Mouse (Mus musculus) MEL (cell line): ENCODE data around the gene Itgb2. TPM values are rescaled to one million over a fixed set of nuclear protein-coding genes. Genes with fewer than 3 reads are reported as not detected.

ENCODE experiments used
- DNase-seq: peaks from one replicate; pipeline ENCODE4 v3.0.0; 2011; ENCODE audit warnings: low read depth, low spot score
- H3K27ac ChIP-seq: 2 replicates; pipeline ENCODE4 v1.5.1; 2012; ENCODE audit warnings: low read depth, mild to moderate bottlenecking, control low read depth, low read length, moderate library complexity; ENCODE audit not compliant: control insufficient read depth
- H3K27me3 ChIP-seq, 2 experiments: fragments of 150-350 bp in 1 of 2; sonication (generic) in 1 of 2; 2 replicates each; pipeline ENCODE4 v1.6.1; 2012; ENCODE audit warnings: low read length in 2 of 2, mild to moderate bottlenecking in 2 of 2, improper control_type of control experiment in 1 of 2, moderate library complexity in 1 of 2; ENCODE audit not compliant: insufficient read depth in 2 of 2, control insufficient read depth in 1 of 2
- H3K36me3 ChIP-seq, 2 experiments: 2 replicates each; pipeline ENCODE4 v1.6.1; 2012 to 2014; ENCODE audit warnings: low read length in 2 of 2, improper control_type of control experiment in 1 of 2, inconsistent platforms in 1 of 2, mild to moderate bottlenecking in 1 of 2; ENCODE audit not compliant: insufficient read depth in 2 of 2, control insufficient read depth in 1 of 2
- H3K4me1 ChIP-seq, 2 experiments: fragments of 150-350 bp in 1 of 2; sonication (generic) in 1 of 2; 2 replicates each; pipeline ENCODE4 v1.6.1; 2012; ENCODE audit warnings: low read length in 2 of 2, improper control_type of control experiment in 1 of 2, mild to moderate bottlenecking in 1 of 2; ENCODE audit not compliant: insufficient read depth in 2 of 2, control insufficient read depth in 1 of 2
- H3K4me3 ChIP-seq, 2 experiments: fragments of 150-350 bp in 1 of 2; sonication (generic) in 1 of 2; 2 replicates each; pipeline ENCODE4 v1.5.1; 2012; ENCODE audit warnings: low read depth in 2 of 2, low read length in 2 of 2, mild to moderate bottlenecking in 2 of 2, moderate library complexity in 2 of 2, control low read depth in 1 of 2, improper control_type of control experiment in 1 of 2; ENCODE audit not compliant: control insufficient read depth in 1 of 2, insufficient read depth in 1 of 2
- H3K79me2 ChIP-seq: 2 replicates; pipeline ENCODE4 v1.6.1; 2012; ENCODE audit warnings: mild to moderate bottlenecking, low read length, moderate library complexity; ENCODE audit not compliant: control insufficient read depth, poor library complexity, insufficient read depth
- H3K9ac ChIP-seq: 2 replicates; pipeline ENCODE4 v1.6.1; 2012; ENCODE audit warnings: low read depth, mild to moderate bottlenecking, control low read depth, low read length, moderate library complexity; ENCODE audit not compliant: control insufficient read depth, poor library complexity, severe bottlenecking
- H3K9me3 ChIP-seq: fragments of 150-350 bp; sonication (generic); replicated peaks from 2 replicates; pipeline ENCODE4 v1.6.1; 2012; ENCODE audit warnings: mild to moderate bottlenecking, low read length, improper control_type of control experiment, moderate library complexity; ENCODE audit not compliant: insufficient read depth
- BHLHE40 ChIP-seq: IDR thresholded peaks from 2 replicates; pipeline ENCODE4 v1.6.1; 2012; ENCODE audit warnings: low read depth, mild to moderate bottlenecking, inconsistent platforms, low read length, improper control_type of control experiment, borderline replicate concordance
- CHD1 ChIP-seq: IDR thresholded peaks from 2 replicates; pipeline ENCODE4 v1.6.1; 2012; ENCODE audit warnings: low read depth, mild to moderate bottlenecking, inconsistent platforms, low read length, improper control_type of control experiment
- CHD2 ChIP-seq: IDR thresholded peaks from 2 replicates; pipeline ENCODE4 v1.6.1; 2011; ENCODE audit warnings: low read length, improper control_type of control experiment
- CTCF ChIP-seq, 3 experiments: IDR thresholded peaks in 2 of 3; conservative IDR thresholded peaks in 1 of 3; 2 replicates each; pipeline ENCODE4 v1.5.1; 2011 to 2012; ENCODE audit warnings: low read length in 3 of 3, low read depth in 2 of 3, mild to moderate bottlenecking in 2 of 3, improper control_type of control experiment in 1 of 3, inconsistent platforms in 1 of 3, mixed read lengths in 1 of 3, moderate library complexity in 1 of 3; ENCODE audit not compliant: control insufficient read depth in 1 of 3, insufficient read depth in 1 of 3, poor library complexity in 1 of 3, severe bottlenecking in 1 of 3
- E2F4 ChIP-seq: IDR thresholded peaks from 2 replicates; pipeline ENCODE4 v1.6.1; 2011; ENCODE audit warnings: low read depth, low read length, improper control_type of control experiment, borderline replicate concordance
- EP300 ChIP-seq, 2 experiments: IDR thresholded peaks; 2 replicates each; pipeline ENCODE4 v1.6.1; 2011; ENCODE audit warnings: improper control_type of control experiment in 2 of 2, low read length in 2 of 2, low read depth in 1 of 2, mild to moderate bottlenecking in 1 of 2
- ETS1 ChIP-seq: IDR thresholded peaks from 2 replicates; pipeline ENCODE4 v1.6.1; 2012; ENCODE audit warnings: low read depth, mild to moderate bottlenecking, inconsistent platforms, low read length, improper control_type of control experiment, moderate library complexity
- GATA1 ChIP-seq: IDR thresholded peaks from 2 replicates; pipeline ENCODE4 v1.6.1; 2011; ENCODE audit warnings: low read depth, low read length, improper control_type of control experiment
- HCFC1 ChIP-seq: IDR thresholded peaks from 2 replicates; pipeline ENCODE4 v1.6.1; 2012; ENCODE audit warnings: low read depth, mild to moderate bottlenecking, inconsistent platforms, low read length, improper control_type of control experiment, moderate library complexity
- JUND ChIP-seq: IDR thresholded peaks from 2 replicates; pipeline ENCODE4 v1.6.1; 2011; ENCODE audit warnings: low read depth, mild to moderate bottlenecking, improper control_type of control experiment, low read length
- KAT2A ChIP-seq: conservative IDR thresholded peaks from 2 replicates; pipeline ENCODE4 v1.6.1; 2012; ENCODE audit warnings: low read depth, low read length, improper control_type of control experiment, inconsistent platforms
- MAFK ChIP-seq: IDR thresholded peaks from 2 replicates; pipeline ENCODE4 v1.6.1; 2011; ENCODE audit warnings: low read depth, mild to moderate bottlenecking, low read length, improper control_type of control experiment, borderline replicate concordance
- MAZ ChIP-seq: IDR thresholded peaks from 2 replicates; pipeline ENCODE4 v1.6.1; 2012; ENCODE audit warnings: low read depth, mild to moderate bottlenecking, inconsistent platforms, low read length, improper control_type of control experiment
- MEF2A ChIP-seq: IDR thresholded peaks from 2 replicates; pipeline ENCODE4 v1.6.1; 2014; ENCODE audit warnings: low read depth, mild to moderate bottlenecking, inconsistent platforms, low read length, improper control_type of control experiment; ENCODE audit not compliant: poor library complexity, insufficient replicate concordance, severe bottlenecking; ENCODE audit errors: extremely low read depth
- MXI1 ChIP-seq: IDR thresholded peaks from 2 replicates; pipeline ENCODE4 v1.6.1; 2011; ENCODE audit warnings: mild to moderate bottlenecking, low read depth, low read length, improper control_type of control experiment
- MYC ChIP-seq: IDR thresholded peaks from 2 replicates; pipeline ENCODE4 v1.6.1; 2011; ENCODE audit warnings: low read depth, mild to moderate bottlenecking, low read length, improper control_type of control experiment, moderate library complexity
- NELFE ChIP-seq: IDR thresholded peaks from 2 replicates; pipeline ENCODE4 v1.6.1; 2011; ENCODE audit warnings: low read depth, low read length, improper control_type of control experiment
- POLR2A ChIP-seq, 2 experiments: IDR thresholded peaks; 2 replicates each; pipeline ENCODE4 v1.6.1; 2011 to 2012; ENCODE audit warnings: low read length in 2 of 2, mild to moderate bottlenecking in 2 of 2, control low read depth in 1 of 2, improper control_type of control experiment in 1 of 2, low read depth in 1 of 2, moderate library complexity in 1 of 2; ENCODE audit not compliant: control insufficient read depth in 1 of 2, insufficient read depth in 1 of 2, poor library complexity in 1 of 2
- RAD21 ChIP-seq: IDR thresholded peaks from 2 replicates; pipeline ENCODE4 v1.6.1; 2011; ENCODE audit warnings: mild to moderate bottlenecking, low read depth, low read length, improper control_type of control experiment
- RCOR1 ChIP-seq: IDR thresholded peaks from 2 replicates; pipeline ENCODE4 v1.6.1; 2012; ENCODE audit warnings: low read depth, mild to moderate bottlenecking, inconsistent platforms, low read length, improper control_type of control experiment
- SIN3A ChIP-seq: IDR thresholded peaks from 2 replicates; pipeline ENCODE4 v1.6.1; 2012; ENCODE audit warnings: low read length, improper control_type of control experiment, inconsistent platforms
- SMC3 ChIP-seq: IDR thresholded peaks from 2 replicates; pipeline ENCODE4 v1.6.1; 2011; ENCODE audit warnings: low read depth, low read length, improper control_type of control experiment
- TAL1 ChIP-seq: IDR thresholded peaks from 2 replicates; pipeline ENCODE4 v1.6.1; 2012; ENCODE audit warnings: mild to moderate bottlenecking, inconsistent platforms, low read length, moderate library complexity, mixed read lengths
- TBP ChIP-seq: IDR thresholded peaks from 2 replicates; pipeline ENCODE4 v1.8.0; 2011; ENCODE audit warnings: low read depth, low read length, improper control_type of control experiment
- TCF12 ChIP-seq: IDR thresholded peaks from 2 replicates; pipeline ENCODE4 v1.6.1; 2014; ENCODE audit warnings: low read depth, mild to moderate bottlenecking, inconsistent platforms, low read length, improper control_type of control experiment, moderate library complexity
- USF1 ChIP-seq: IDR thresholded peaks from 2 replicates; pipeline ENCODE4 v1.6.1; 2014; ENCODE audit warnings: low read depth, mild to moderate bottlenecking, inconsistent platforms, low read length, improper control_type of control experiment, moderate library complexity
- USF2 ChIP-seq, 2 experiments: IDR thresholded peaks; 2 replicates each; pipeline ENCODE4 v1.6.1; 2011 to 2012; ENCODE audit warnings: improper control_type of control experiment in 2 of 2, low read length in 2 of 2, borderline replicate concordance in 1 of 2, inconsistent platforms in 1 of 2, low read depth in 1 of 2, mild to moderate bottlenecking in 1 of 2; ENCODE audit not compliant: insufficient read depth in 1 of 2
- ZC3H11A ChIP-seq: IDR thresholded peaks from 2 replicates; pipeline ENCODE4 v1.6.1; 2012; ENCODE audit warnings: low read depth, mild to moderate bottlenecking, inconsistent platforms, low read length, improper control_type of control experiment
- ZMIZ1 ChIP-seq: IDR thresholded peaks from 2 replicates; pipeline ENCODE4 v1.6.1; 2012; ENCODE audit warnings: low read depth, mild to moderate bottlenecking, inconsistent platforms, low read length, improper control_type of control experiment, moderate library complexity
- ZNF384 ChIP-seq: IDR thresholded peaks from 2 replicates; pipeline ENCODE4 v1.6.1; 2012; ENCODE audit warnings: low read depth, mild to moderate bottlenecking, inconsistent platforms, low read length, improper control_type of control experiment
- polyA plus RNA-seq, 2 experiments: library from polyadenylated mRNA; stranded (reverse) in 1 of 2; unstranded in 1 of 2; fragments of >175 nt in 1 of 2; fragments of >200 nt in 1 of 2; gene quantifications; 2 replicates each; pipeline versions ENCODE4 v1.2.1 to v1.2.4; 2012; ENCODE audit warnings: low replicate concordance in 2 of 2, low read depth in 1 of 2; ENCODE audit not compliant: insufficient read length in 2 of 2, insufficient read depth in 1 of 2, missing spikeins in 1 of 2
- total RNA-seq: library from RNA; depleted of rRNA; stranded (reverse); fragments of 300-350 nt; gene quantifications from 2 replicates; pipeline ENCODE4 v1.2.3, GENCODE M21; 2012

The Itgb2 gene
- total and polyA plus RNA-seq, 3 experiments = 36.9 to 45.8 TPM; not detected in 1

GRCm38 (mm10) chr10:77508744-77509143, 21.3 kb upstream of the Itgb2 start:
- peaks cover 3% of the 10 kb centered on the region in 2 experiments for H3K36me3 ChIP-seq
- H3K9me3 ChIP-seq = no peaks in the 10 kb centered on the region
- no peaks in the 10 kb centered on the region for H3K27me3 ChIP-seq
- H3K79me2 ChIP-seq = peaks cover 3% of the 10 kb centered on the region; the same call in 1 of the 2 replicates
- no peak overlapping the region for H3K27ac ChIP-seq
- peaks cover 0 to 6% of the 10 kb centered on the region in 2 experiments; a peak in 1 of 4 replicates for H3K4me1 ChIP-seq
- H3K4me3 ChIP-seq = no peak overlapping the region
- TF ChIP-seq BHLHE40 (no peak), CHD2 (no peak), HCFC1 (no peak)
- DNase-seq = no peak
- no peak overlapping the region for H3K9ac ChIP-seq

GRCm38 (mm10) chr10:77509403-77510187, 20.5 kb upstream of the Itgb2 start:
- no peaks in the 10 kb centered on the region for H3K27me3 ChIP-seq
- no peak overlapping the region for H3K4me3 ChIP-seq
- H3K4me1 ChIP-seq = peaks cover 0 to 13% of the 10 kb centered on the region in 2 experiments; a peak in 2 of 4 replicates
- H3K36me3 ChIP-seq = peaks cover 3 to 7% of the 10 kb centered on the region in 2 experiments
- H3K79me2 ChIP-seq = peaks cover 8% of the 10 kb centered on the region
- no peaks in the 10 kb centered on the region for H3K9me3 ChIP-seq
- no peak overlapping the region for H3K27ac ChIP-seq
- DNase-seq = peak; percentile 81
- H3K9ac ChIP-seq = no peak overlapping the region
- no peak for TF ChIP-seq GATA1
- no peak for TF ChIP-seq JUND
- TF ChIP-seq CTCF (IDR thresholded peaks at IDR 0.05 in 2 of 3, conservative IDR thresholded peaks at IDR 0.05 in 1 of 3; ENCODE audit: control insufficient read depth in 1 of 3, insufficient read depth in 1 of 3, low read depth in 2 of 3, low read length in 3 of 3, poor library complexity in 1 of 3, severe bottlenecking in 1 of 3) = peak; percentile 83 to 95 (median 84)
- no peak for TF ChIP-seq ETS1
- no peak for TF ChIP-seq HCFC1
- TF ChIP-seq ZC3H11A = peak; percentile 59; the same call in 1 of the 2 replicates
- peak; percentile 72 for TF ChIP-seq SMC3
- TF ChIP-seq USF2 (IDR thresholded peaks at IDR 0.05; ENCODE audit: borderline replicate concordance in 1 of 2, insufficient read depth in 1 of 2, low read depth in 1 of 2, low read length in 2 of 2) = no peak
- TF ChIP-seq MXI1 = no peak
- no peak for TF ChIP-seq MYC
- TF ChIP-seq SIN3A = no peak
- no peak for TF ChIP-seq CHD1
- TF ChIP-seq KAT2A = no peak
- TF ChIP-seq BHLHE40 = no peak
- TF ChIP-seq TBP = no peak
- no peak for TF ChIP-seq MAFK
- no peak for TF ChIP-seq CHD2
- no peak for TF ChIP-seq USF1
- TF ChIP-seq POLR2A (IDR thresholded peaks at IDR 0.05; ENCODE audit: control insufficient read depth in 1 of 2, insufficient read depth in 1 of 2, low read depth in 1 of 2, low read length in 2 of 2, poor library complexity in 1 of 2) = no peak; a peak in 1 of 4 replicates
- no peak for TF ChIP-seq TCF12
- no peak for TF ChIP-seq MEF2A
- no peak for TF ChIP-seq EP300 (IDR thresholded peaks at IDR 0.05; ENCODE audit: low read depth in 1 of 2, low read length in 2 of 2)
- TF ChIP-seq RCOR1 = no peak
- TF ChIP-seq ZNF384 = no peak
- no peak for TF ChIP-seq E2F4
- TF ChIP-seq ZMIZ1 = no peak
- TF ChIP-seq NELFE = no peak
- peak; percentile 65 for TF ChIP-seq RAD21
- peak; percentile 28; the same call in 1 of the 2 replicates for TF ChIP-seq MAZ
- TF ChIP-seq TAL1 = no peak
